Mouse (Mus musculus) kidney, embryonic 15.5 days (tissue): ENCODE results near the gene Ssr2. TPM values are rescaled to one million over a fixed set of nuclear protein-coding genes. Genes with fewer than 3 reads are reported as not detected.
"Not testable (repeated sequence)": the region's sequence is repeated elsewhere in the genome, so short reads cannot be mapped to it uniquely, and the experiment has no call there.

ENCODE experiments used
- ATAC-seq: fragments of 200-750 bp; cut with Nextera tagmentation; replicated peaks from 2 replicates; pipeline ENCODE4 v1.8.0; 2017; ENCODE audit warnings: moderate TSS enrichment; ENCODE audit not compliant: low FRiP score
- H3K27ac ChIP-seq: fragments of 300-500 bp; sonication (generic); 2 replicates; pipeline ENCODE4 v1.5.1; 2015; ENCODE audit warnings: mild to moderate bottlenecking, inconsistent platforms
- H3K27me3 ChIP-seq: fragments of 300-500 bp; sonication (generic); 2 replicates; pipeline ENCODE4 v1.6.1; 2015; ENCODE audit warnings: inconsistent platforms
- H3K36me3 ChIP-seq: fragments of 300-500 bp; sonication (generic); 2 replicates; pipeline ENCODE4 v1.6.1; 2015; ENCODE audit warnings: inconsistent platforms
- H3K4me1 ChIP-seq: fragments of 300-500 bp; sonication (generic); 2 replicates; pipeline ENCODE4 v1.6.1; 2015; ENCODE audit warnings: inconsistent platforms
- H3K4me2 ChIP-seq: fragments of 300-500 bp; sonication (generic); 2 replicates; pipeline ENCODE4 v1.6.1; 2015; ENCODE audit warnings: moderate library complexity, mild to moderate bottlenecking, inconsistent platforms
- H3K4me3 ChIP-seq: fragments of 300-500 bp; sonication (generic); replicated peaks from 2 replicates; pipeline ENCODE4 v1.5.1; 2015; ENCODE audit warnings: mild to moderate bottlenecking, inconsistent platforms
- H3K9ac ChIP-seq: fragments of 300-500 bp; sonication (generic); 2 replicates; pipeline ENCODE4 v1.6.1; 2015; ENCODE audit warnings: mild to moderate bottlenecking, inconsistent platforms
- H3K9me3 ChIP-seq: fragments of 300-500 bp; sonication (generic); replicated peaks from 2 replicates; pipeline ENCODE4 v1.6.1; 2016; ENCODE audit warnings: inconsistent platforms
- WGBS: fragments of 180-500 bp; shearing (Covaris S2); methylation state at CpG from one replicate; pipeline ENCODE4 v1.1.7; 2015; ENCODE audit warnings: mixed read lengths; 5-methylcytosine and 5-hydroxymethylcytosine counted together
- polyA plus RNA-seq: library from polyadenylated mRNA; unstranded; fragments of >200 nt; fragmentation: Nextera tagmentation; extraction: Ambion mirVana; gene quantifications from 2 replicates; pipeline ENCODE4 v1.2.1, GENCODE M21; 2015

Gene Ssr2
- polyA plus RNA-seq, 1 experiment from 2014 or later = 318 TPM

- no peak overlapping the region for H3K9ac ChIP-seq
- H3K27ac ChIP-seq = no peak overlapping the region
- no peaks in the 10 kb centered on the region for H3K27me3 ChIP-seq
- no peak overlapping the region for H3K4me2 ChIP-seq
- no peaks in the 10 kb centered on the region for H3K9me3 ChIP-seq
- ATAC-seq = no peak
- WGBS = 67% methylated on average over 10 of the region's 10 CpGs
- peaks cover 37% of the 10 kb centered on the region for H3K4me1 ChIP-seq
- H3K36me3 ChIP-seq = peaks cover 9% of the 10 kb centered on the region
- no peak overlapping the region for H3K4me3 ChIP-seq
Observed at GRCm38 (mm10) chr3:88592942-88593576, 17.4 kb downstream of the Ssr2 start.

- H3K36me3 ChIP-seq = no peaks in the 10 kb centered on the region
- no peak overlapping the region for H3K4me3 ChIP-seq
- no peak overlapping the region for H3K9ac ChIP-seq
- no peak overlapping the region for H3K4me2 ChIP-seq
- H3K4me1 ChIP-seq = peaks cover 37% of the 10 kb centered on the region
- WGBS = 54% methylated on average over 10 of the region's 10 CpGs
- no peaks in the 10 kb centered on the region for H3K9me3 ChIP-seq
- no peak overlapping the region for H3K27ac ChIP-seq
- no peaks in the 10 kb centered on the region for H3K27me3 ChIP-seq
- ATAC-seq = no peak
Observed at GRCm38 (mm10) chr3:88593893-88594580, 18.4 kb downstream of the Ssr2 start.

GRCm38 (mm10) chr3:88596547-88596946 is 20.9 kb downstream of the Ssr2 start:
- not testable (repeated sequence) for H3K9me3 ChIP-seq, H3K36me3 ChIP-seq, H3K27me3 ChIP-seq, H3K9ac ChIP-seq, H3K4me2 ChIP-seq, H3K4me3 ChIP-seq, ATAC-seq, H3K27ac ChIP-seq
- 80% methylated on average over 4 of the region's 4 CpGs for WGBS
- H3K4me1 ChIP-seq = peaks cover 22% of the 10 kb centered on the region

- Histone ChIP-seq H3K27me3 (peaks cover 4% of the 10 kb centered on the region; the same call in 1 of the 2 replicates), H3K4me1 (peaks cover 18% of the 10 kb centered on the region), H3K27ac (no peak overlapping the region), H3K4me3 (no peak overlapping the region), H3K9me3 (no peaks in the 10 kb centered on the region), H3K4me2 (no peak overlapping the region), H3K36me3 (no peaks in the 10 kb centered on the region), H3K9ac (no peak overlapping the region)
- no peak for ATAC-seq
- WGBS = 79% methylated on average over 4 of the region's 4 CpGs
Observed at GRCm38 (mm10) chr3:88602466-88602865, 26.8 kb downstream of the Ssr2 start.

- Histone ChIP-seq H3K27ac (peak overlapping the region; percentile 64; the same call in 1 of the 2 replicates), H3K9ac (no peak overlapping the region), H3K36me3 (no peaks in the 10 kb centered on the region), H3K27me3 (peaks cover 4% of the 10 kb centered on the region; the same call in 1 of the 2 replicates), H3K9me3 (no peaks in the 10 kb centered on the region), H3K4me1 (peaks cover 24% of the 10 kb centered on the region), H3K4me3 (no peak overlapping the region), H3K4me2 (no peak overlapping the region)
- ATAC-seq = peak; percentile 48; the same call in 1 of the 2 replicates
- WGBS = 16% methylated on average over 6 of the region's 6 CpGs
Observed at GRCm38 (mm10) chr3:88603714-88604161, 28.1 kb downstream of the Ssr2 start.

GRCm38 (mm10) chr3:88604863-88605262 is 29.2 kb downstream of the Ssr2 start:
- H3K27me3 ChIP-seq = peaks cover 4% of the 10 kb centered on the region; the same call in 1 of the 2 replicates
- no peak overlapping the region for H3K4me3 ChIP-seq
- no peak overlapping the region for H3K9ac ChIP-seq
- H3K4me2 ChIP-seq = no peak overlapping the region
- 93% methylated on average over 7 of the region's 7 CpGs for WGBS
- no peaks in the 10 kb centered on the region for H3K9me3 ChIP-seq
- peaks cover 24% of the 10 kb centered on the region for H3K4me1 ChIP-seq
- no peak for ATAC-seq
- no peaks in the 10 kb centered on the region for H3K36me3 ChIP-seq
- H3K27ac ChIP-seq = no peak overlapping the region

- not testable (repeated sequence) for ATAC-seq, H3K27ac ChIP-seq, H3K9me3 ChIP-seq, H3K27me3 ChIP-seq, H3K4me3 ChIP-seq, H3K36me3 ChIP-seq, H3K9ac ChIP-seq
- Histone ChIP-seq H3K4me2 (peak within 1 kb of the TSS; percentile 71; the same call in 1 of the 2 replicates), H3K4me1 (peaks cover 24% of the 10 kb centered on the region)
- 93% methylated on average over 2 of the region's 2 CpGs for WGBS
Observed at GRCm38 (mm10) chr3:88605666-88606065, 30.0 kb downstream of the Ssr2 start, which contains the start of gene Arhgef2. Gene Arhgef2 (plus strand): TSS chr3:88605966.

GRCm38 (mm10) chr3:88607065-88607757 is 31.5 kb downstream of the Ssr2 start:
- Histone ChIP-seq H3K4me2 (peak overlapping the region; percentile 71), H3K9ac (peak overlapping the region; percentile 33; the same call in 1 of the 2 replicates), H3K27ac (no peak overlapping the region), H3K36me3 (no peaks in the 10 kb centered on the region), H3K27me3 (peaks cover 4% of the 10 kb centered on the region; the same call in 1 of the 2 replicates), H3K9me3 (no peaks in the 10 kb centered on the region), H3K4me3 (peak overlapping the region; percentile 32), H3K4me1 (peaks cover 24% of the 10 kb centered on the region)
- ATAC-seq = peak; percentile 88
- under 1% methylated on average over 20 of the region's 20 CpGs for WGBS

GRCm38 (mm10) chr3:88607758-88608138 is 32.1 kb downstream of the Ssr2 start:
- peaks cover 24% of the 10 kb centered on the region for H3K4me1 ChIP-seq
- no peaks in the 10 kb centered on the region for H3K9me3 ChIP-seq
- H3K9ac ChIP-seq = peak overlapping the region; percentile 26; the same call in 1 of the 2 replicates
- H3K27me3 ChIP-seq = peaks cover 4% of the 10 kb centered on the region; the same call in 1 of the 2 replicates
- H3K4me3 ChIP-seq = peak overlapping the region; percentile 32
- no peaks in the 10 kb centered on the region for H3K36me3 ChIP-seq
- H3K27ac ChIP-seq = no peak overlapping the region
- H3K4me2 ChIP-seq = peak overlapping the region; percentile 71
- WGBS = 28% methylated on average over 10 of the region's 10 CpGs
- ATAC-seq = peak; percentile 31; the same call in 1 of the 2 replicates

GRCm38 (mm10) chr3:88609066-88609465 is 33.4 kb downstream of the Ssr2 start:
- Histone ChIP-seq H3K4me1 (peaks cover 14% of the 10 kb centered on the region), H3K4me2 (no peak overlapping the region), H3K27ac (no peak overlapping the region), H3K27me3 (peaks cover 4% of the 10 kb centered on the region; the same call in 1 of the 2 replicates), H3K4me3 (no peak overlapping the region), H3K9me3 (no peaks in the 10 kb centered on the region), H3K36me3 (no peaks in the 10 kb centered on the region), H3K9ac (no peak overlapping the region)
- no peak for ATAC-seq
- WGBS = 53% methylated on average over 4 of the region's 4 CpGs

- H3K4me3 ChIP-seq = no peak overlapping the region
- no peaks in the 10 kb centered on the region for H3K36me3 ChIP-seq
- no peak overlapping the region for H3K9ac ChIP-seq
- no peak overlapping the region for H3K4me2 ChIP-seq
- H3K27ac ChIP-seq = no peak overlapping the region
- H3K9me3 ChIP-seq = no peaks in the 10 kb centered on the region
- no peaks in the 10 kb centered on the region for H3K27me3 ChIP-seq
- H3K4me1 ChIP-seq = peaks cover 35% of the 10 kb centered on the region
- ATAC-seq = no peak
- WGBS = 72% methylated on average over 8 of the region's 8 CpGs
Observed at GRCm38 (mm10) chr3:88614418-88614817, 38.7 kb downstream of the Ssr2 start.

GRCm38 (mm10) chr3:88615117-88615516 is 39.4 kb downstream of the Ssr2 start:
- H3K4me2 ChIP-seq = peak overlapping the region; percentile 42
- H3K4me3 ChIP-seq = peak overlapping the region; percentile 19

More at GRCm38 (mm10) chr3:88615117-88615516, 39.4 kb downstream of the Ssr2 start:
- WGBS = 52% methylated on average over 5 of the region's 5 CpGs
- H3K27me3 ChIP-seq = no peaks in the 10 kb centered on the region
- H3K9ac ChIP-seq = no peak overlapping the region
- H3K27ac ChIP-seq = peak overlapping the region; percentile 34
- H3K36me3 ChIP-seq = no peaks in the 10 kb centered on the region
- H3K4me1 ChIP-seq = peaks cover 42% of the 10 kb centered on the region
- ATAC-seq = peak; percentile 69
- no peaks in the 10 kb centered on the region for H3K9me3 ChIP-seq
